Mouse (Mus musculus): ENCODE data around the gene Mapk8ip3. TPM values are rescaled to one million over a fixed set of nuclear protein-coding genes. Genes with fewer than 3 reads are reported as not detected.

Mapk8ip3 gene
- polyA plus RNA-seq, 1 experiment = 272 TPM

DNA sequence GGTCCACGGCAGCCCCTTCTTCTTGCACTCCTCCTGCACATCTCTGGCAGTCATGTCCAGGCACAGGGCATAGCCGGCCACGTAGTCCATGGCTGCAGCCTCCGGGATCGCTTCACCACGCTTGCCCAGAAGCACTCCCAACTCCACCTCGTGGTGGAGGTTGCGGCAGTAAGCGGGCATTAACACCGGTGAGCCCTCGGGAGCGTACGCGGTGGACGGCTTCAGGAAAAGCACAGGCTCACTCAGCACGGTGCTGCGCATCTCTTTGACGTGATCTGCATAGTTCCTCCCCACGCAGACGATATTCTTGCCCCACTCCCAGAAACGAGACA lies 87.1 kb downstream of the Mapk8ip3 start:
- Histone ChIP-seq H3K27me3 (ENCODE audit: control insufficient read depth, insufficient read depth, low read length) (no peaks in the 10 kb centered on the region), H3K4me1 (replicated peaks; ENCODE audit: control insufficient read depth, insufficient read depth, low read length) (peaks cover 6% of the 10 kb centered on the region), H3K27ac (ENCODE audit: control insufficient read depth, insufficient read depth, low read length) (peak overlapping the region; percentile 15; the same call in 1 of the 2 replicates), H3K36me3 (ENCODE audit: control insufficient read depth, insufficient read depth, low read length) (no peaks in the 10 kb centered on the region), H3K4me3 (ENCODE audit: control insufficient read depth, insufficient read depth, low read length) (peak overlapping the region; percentile 62)
- under 1% methylated on average over 21 of the region's 21 CpGs for WGBS
- TF ChIP-seq POLR2A (IDR thresholded peaks at IDR 0.05; ENCODE audit: control insufficient read depth, extremely low read depth, insufficient read depth, low read length, poor library complexity) (no peak), CTCF (IDR thresholded peaks at IDR 0.05; ENCODE audit: borderline replicate concordance, control insufficient read depth, extremely low read depth, insufficient read depth, low read length, poor library complexity) (no peak)
- DNase-seq = no peak

DNA sequence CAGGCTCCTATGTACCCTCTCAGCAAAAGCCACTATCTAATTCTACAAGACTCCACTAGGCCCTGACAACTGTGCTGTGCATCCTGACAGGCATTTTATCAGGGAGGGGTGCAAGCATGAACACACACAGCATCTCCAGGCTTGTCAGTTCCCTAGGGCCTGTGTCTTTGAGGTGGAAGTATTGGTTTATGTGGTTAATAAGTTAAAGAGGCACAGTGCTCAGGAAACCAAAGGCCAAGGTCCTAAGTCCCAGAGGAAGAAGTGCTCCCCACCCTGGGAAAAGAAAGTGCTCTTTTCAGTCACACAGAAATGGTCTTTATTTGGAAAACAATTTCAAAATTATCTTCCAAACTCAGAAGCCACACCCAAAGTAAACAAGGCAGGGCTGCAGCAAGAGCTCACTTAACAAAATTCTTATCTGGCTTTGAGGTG lies 88.2 kb downstream of the Mapk8ip3 start:
- H3K27me3 ChIP-seq (ENCODE audit: control insufficient read depth, insufficient read depth, low read length) = no peaks in the 10 kb centered on the region

DNA sequence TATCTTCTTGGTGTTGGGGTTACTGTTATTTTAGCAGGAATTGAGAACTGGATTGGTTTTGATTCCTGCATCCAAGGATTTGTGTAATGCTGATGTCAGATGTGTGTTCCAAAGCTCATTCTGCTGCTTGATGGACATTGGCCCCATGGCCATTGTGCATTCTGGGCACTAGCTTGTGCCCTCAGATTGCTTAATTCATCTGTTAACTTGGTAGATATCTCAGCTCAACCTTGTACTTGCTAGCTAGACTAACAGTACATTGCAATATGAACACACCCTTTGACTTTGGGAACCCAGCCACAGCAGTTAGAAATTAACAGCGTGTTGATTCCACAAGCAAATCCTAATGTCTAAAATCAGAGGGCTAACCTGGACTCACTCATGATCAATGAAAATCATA lies 89.4 kb downstream of the Mapk8ip3 start:
- WGBS = 100% methylated on average over 1 of the region's 1 CpGs
- H3K27ac ChIP-seq (ENCODE audit: control insufficient read depth, insufficient read depth, low read length) = no peak overlapping the region

More for the DNA sequence above, 88.2 kb downstream of the Mapk8ip3 start:
- Histone ChIP-seq H3K27ac (ENCODE audit: control insufficient read depth, insufficient read depth, low read length) (no peak overlapping the region), H3K4me1 (replicated peaks; ENCODE audit: control insufficient read depth, insufficient read depth, low read length) (peaks cover 6% of the 10 kb centered on the region), H3K4me3 (ENCODE audit: control insufficient read depth, insufficient read depth, low read length) (no peak overlapping the region), H3K36me3 (ENCODE audit: control insufficient read depth, insufficient read depth, low read length) (no peaks in the 10 kb centered on the region)
- TF ChIP-seq CTCF (IDR thresholded peaks at IDR 0.05; ENCODE audit: borderline replicate concordance, control insufficient read depth, extremely low read depth, insufficient read depth, low read length, poor library complexity) = no peak
- no peak for TF ChIP-seq POLR2A (IDR thresholded peaks at IDR 0.05; ENCODE audit: control insufficient read depth, extremely low read depth, insufficient read depth, low read length, poor library complexity)
- DNase-seq = no peak

DNA sequence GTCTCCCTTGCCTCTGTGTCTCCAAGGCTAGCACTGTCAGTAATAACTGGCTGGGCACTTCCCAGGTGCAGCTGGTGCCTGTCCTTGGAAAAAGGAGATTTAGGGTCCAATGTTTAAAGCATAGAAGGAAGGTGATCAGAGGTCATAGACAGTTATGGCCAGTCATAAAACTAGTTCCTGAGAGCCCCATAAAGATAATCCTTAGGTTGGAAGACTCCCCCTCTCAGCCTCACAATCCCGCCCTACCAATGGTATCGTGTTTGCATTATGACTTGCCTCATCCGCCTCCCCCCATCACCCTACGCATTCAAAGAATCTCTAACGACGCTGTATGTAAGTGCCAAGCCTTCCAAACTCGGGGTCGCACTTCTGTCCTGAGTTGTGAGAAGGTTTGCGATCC lies 92.3 kb downstream of the Mapk8ip3 start:
- 86% methylated on average over 9 of the region's 9 CpGs for WGBS
- DNase-seq = no peak
- H3K4me1 ChIP-seq (replicated peaks; ENCODE audit: control insufficient read depth, insufficient read depth, low read length) = peaks cover 2% of the 10 kb centered on the region
- TF ChIP-seq CTCF (IDR thresholded peaks at IDR 0.05; ENCODE audit: borderline replicate concordance, control insufficient read depth, extremely low read depth, insufficient read depth, low read length, poor library complexity) = no peak
- no peak for TF ChIP-seq POLR2A (IDR thresholded peaks at IDR 0.05; ENCODE audit: control insufficient read depth, extremely low read depth, insufficient read depth, low read length, poor library complexity)
- H3K36me3 ChIP-seq (ENCODE audit: control insufficient read depth, insufficient read depth, low read length) = no peaks in the 10 kb centered on the region
- no peak overlapping the region for H3K27ac ChIP-seq (ENCODE audit: control insufficient read depth, insufficient read depth, low read length)
- no peak overlapping the region for H3K4me3 ChIP-seq (ENCODE audit: control insufficient read depth, insufficient read depth, low read length)
- H3K27me3 ChIP-seq (ENCODE audit: control insufficient read depth, insufficient read depth, low read length) = no peaks in the 10 kb centered on the region

More for the DNA sequence above, 89.4 kb downstream of the Mapk8ip3 start:
- Histone ChIP-seq H3K4me3 (ENCODE audit: control insufficient read depth, insufficient read depth, low read length) (no peak overlapping the region), H3K27me3 (ENCODE audit: control insufficient read depth, insufficient read depth, low read length) (no peaks in the 10 kb centered on the region), H3K36me3 (ENCODE audit: control insufficient read depth, insufficient read depth, low read length) (no peaks in the 10 kb centered on the region), H3K4me1 (replicated peaks; ENCODE audit: control insufficient read depth, insufficient read depth, low read length) (peaks cover 6% of the 10 kb centered on the region)
- TF ChIP-seq POLR2A (IDR thresholded peaks at IDR 0.05; ENCODE audit: control insufficient read depth, extremely low read depth, insufficient read depth, low read length, poor library complexity) = no peak
- TF ChIP-seq CTCF (IDR thresholded peaks at IDR 0.05; ENCODE audit: borderline replicate concordance, control insufficient read depth, extremely low read depth, insufficient read depth, low read length, poor library complexity) = no peak
- no peak for DNase-seq

DNA sequence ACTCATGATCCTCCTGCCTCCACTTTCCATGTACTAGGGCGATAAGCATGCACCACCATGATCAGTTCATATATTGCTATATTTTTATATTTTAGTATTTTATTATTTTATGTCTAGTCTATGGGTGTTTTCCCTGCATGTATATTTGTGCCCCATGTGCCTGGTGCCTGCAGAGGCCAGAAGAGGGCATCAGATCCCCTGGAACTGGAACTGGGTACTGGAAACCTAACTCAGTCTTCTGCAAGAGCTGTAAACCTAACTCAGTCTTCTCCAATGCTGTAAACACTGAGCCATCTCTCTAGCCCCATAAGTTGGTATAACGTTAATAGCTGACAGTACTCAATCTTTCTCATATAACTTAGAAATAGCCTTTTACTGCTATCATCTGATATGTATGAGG lies 94.1 kb downstream of the Mapk8ip3 start:
- TF ChIP-seq CTCF (IDR thresholded peaks at IDR 0.05; ENCODE audit: borderline replicate concordance, control insufficient read depth, extremely low read depth, insufficient read depth, low read length, poor library complexity) (no peak), POLR2A (IDR thresholded peaks at IDR 0.05; ENCODE audit: control insufficient read depth, extremely low read depth, insufficient read depth, low read length, poor library complexity) (no peak)
- H3K27me3 ChIP-seq (ENCODE audit: control insufficient read depth, insufficient read depth, low read length) = no peaks in the 10 kb centered on the region
- peak; percentile 16 for DNase-seq
- no peak overlapping the region for H3K27ac ChIP-seq (ENCODE audit: control insufficient read depth, insufficient read depth, low read length)
- H3K36me3 ChIP-seq (ENCODE audit: control insufficient read depth, insufficient read depth, low read length) = no peaks in the 10 kb centered on the region
- no peaks in the 10 kb centered on the region for H3K4me1 ChIP-seq (replicated peaks; ENCODE audit: control insufficient read depth, insufficient read depth, low read length)
- H3K4me3 ChIP-seq (ENCODE audit: control insufficient read depth, insufficient read depth, low read length) = no peak overlapping the region
- 83% methylated on average over 2 of the region's 2 CpGs for WGBS

Other genes starting within 250 kb of the Mapk8ip3 start
- gene Syngr3, start 247.0 kb downstream of the Mapk8ip3 start, polyA plus RNA-seq (2012; rRNA removed) = 0.29 and 0.32 TPM in 2 replicates
- 24.3 and 33.3 TPM in 2 replicates for gene Gfer, start 240.8 kb downstream of the Mapk8ip3 start, polyA plus RNA-seq (2012; rRNA removed)
- 10.5 and 10.8 TPM in 2 replicates for gene Noxo1, start 240.7 kb downstream of the Mapk8ip3 start, polyA plus RNA-seq (2012; rRNA removed)
- 109 and 120 TPM in 2 replicates for gene Tbl3, start 229.3 kb downstream of the Mapk8ip3 start, polyA plus RNA-seq (2012; rRNA removed)
- 0.88 and 0.96 TPM in 2 replicates for gene Rnf151, start 218.9 kb downstream of the Mapk8ip3 start, polyA plus RNA-seq (2012; rRNA removed)
- 3,358 and 3,484 TPM in 2 replicates for gene Rps2, start 218.9 kb downstream of the Mapk8ip3 start, polyA plus RNA-seq (2012; rRNA removed)
- 237 and 291 TPM in 2 replicates for gene Ndufb10, start 212.5 kb downstream of the Mapk8ip3 start, polyA plus RNA-seq (2012; rRNA removed)
- 0.20 and 7.2 TPM in 2 replicates for gene Rpl3l, start 209.2 kb downstream of the Mapk8ip3 start, polyA plus RNA-seq (2012; rRNA removed)
- 90.7 and 91.5 TPM in 2 replicates for gene Msrb1, start 200.3 kb downstream of the Mapk8ip3 start, polyA plus RNA-seq (2012; rRNA removed)
- gene Hs3st6, start 184.0 kb downstream of the Mapk8ip3 start, polyA plus RNA-seq (2012; rRNA removed) = 15.5 and 15.6 TPM in 2 replicates
- not detected in 2 replicates for gene Meiob, start 132.7 kb downstream of the Mapk8ip3 start, polyA plus RNA-seq (2012; rRNA removed)
- 153 and 157 TPM in 2 replicates for gene Hagh, start 96.8 kb downstream of the Mapk8ip3 start, polyA plus RNA-seq (2012; rRNA removed)
- gene Fahd1, start 86.6 kb downstream of the Mapk8ip3 start, polyA plus RNA-seq (2012; rRNA removed) = 6.9 and 7.8 TPM in 2 replicates
- 8.4 and 9.0 TPM in 2 replicates for gene Igfals, start 71.0 kb downstream of the Mapk8ip3 start, polyA plus RNA-seq (2012; rRNA removed)
- 88.8 and 96.1 TPM in 2 replicates for gene Nubp2, start 50.6 kb downstream of the Mapk8ip3 start, polyA plus RNA-seq (2012; rRNA removed)
- gene Spsb3, start 50.3 kb downstream of the Mapk8ip3 start, polyA plus RNA-seq (2012; rRNA removed) = 274 and 285 TPM in 2 replicates
- gene Eme2, start 41.9 kb downstream of the Mapk8ip3 start, polyA plus RNA-seq (2012; rRNA removed) = 48.2 and 55.3 TPM in 2 replicates
- 146 and 152 TPM in 2 replicates for gene Mrps34, start 41.9 kb downstream of the Mapk8ip3 start, polyA plus RNA-seq (2012; rRNA removed)
- gene Nme3, start 40.5 kb downstream of the Mapk8ip3 start, polyA plus RNA-seq (2012; rRNA removed) = 63.3 and 76.7 TPM in 2 replicates
- gene Jpt2, start 23.7 kb upstream of the Mapk8ip3 start, polyA plus RNA-seq (2012; rRNA removed) = 13.5 and 15.0 TPM in 2 replicates
- gene Cramp1l, start 78.8 kb upstream of the Mapk8ip3 start, polyA plus RNA-seq (2012; rRNA removed) = 41.4 and 46.9 TPM in 2 replicates
- gene Ift140, start 79.1 kb upstream of the Mapk8ip3 start, polyA plus RNA-seq (2012; rRNA removed) = 17.0 and 22.6 TPM in 2 replicates
- gene Tmem204, start 146.6 kb upstream of the Mapk8ip3 start, polyA plus RNA-seq (2012; rRNA removed) = 7.2 and 11.3 TPM in 2 replicates
- gene Telo2, start 179.0 kb upstream of the Mapk8ip3 start, polyA plus RNA-seq (2012; rRNA removed) = 26.4 and 28.1 TPM in 2 replicates
- gene Ptx4, start 183.8 kb upstream of the Mapk8ip3 start, polyA plus RNA-seq (2012; rRNA removed) = not detected in 2 replicates
- 43.4 and 45.9 TPM in 2 replicates for gene Clcn7, start 196.4 kb upstream of the Mapk8ip3 start, polyA plus RNA-seq (2012; rRNA removed)
- gene Ccdc154, start 225.5 kb upstream of the Mapk8ip3 start, polyA plus RNA-seq (2012; rRNA removed) = 0.05 and 0.09 TPM in 2 replicates
- gene Gm38655, start 238.5 kb upstream of the Mapk8ip3 start, polyA plus RNA-seq (2012; rRNA removed) = 0.11 TPM in 1 of 2 replicates, not detected in the other
- gene BC003965, start 247.6 kb upstream of the Mapk8ip3 start, polyA plus RNA-seq (2012; rRNA removed) = 17.8 and 18.8 TPM in 2 replicates